Mouse (Mus musculus) left cerebral cortex, postnatal 14 days (tissue): ENCODE data around the gene Tsen2. TPM values are rescaled to one million over a fixed set of nuclear protein-coding genes. Genes with fewer than 3 reads are reported as not detected.

ENCODE experiments used
- DNase-seq, 2 experiments: peaks; one replicate each; pipeline ENCODE4 v3.0.0; 2021 to 2022; ENCODE audit warnings: low spot score in 2 of 2, mixed read lengths in 1 of 2
- intact Hi-C: fragments of 180-260 bp; cut with DNase I; formaldehyde crosslinking; loops from one replicate; pipeline ENCODE4 v1.15.1; 2025
- total RNA-seq, 2 experiments: library from RNA; stranded (reverse); gene quantifications; 2 replicates each; pipeline ENCODE4 v1.2.3; 2021

Tsen2 gene
- total RNA-seq, 2 experiments from 2014 or later: 19.5 to 21.2 TPM

DNA sequence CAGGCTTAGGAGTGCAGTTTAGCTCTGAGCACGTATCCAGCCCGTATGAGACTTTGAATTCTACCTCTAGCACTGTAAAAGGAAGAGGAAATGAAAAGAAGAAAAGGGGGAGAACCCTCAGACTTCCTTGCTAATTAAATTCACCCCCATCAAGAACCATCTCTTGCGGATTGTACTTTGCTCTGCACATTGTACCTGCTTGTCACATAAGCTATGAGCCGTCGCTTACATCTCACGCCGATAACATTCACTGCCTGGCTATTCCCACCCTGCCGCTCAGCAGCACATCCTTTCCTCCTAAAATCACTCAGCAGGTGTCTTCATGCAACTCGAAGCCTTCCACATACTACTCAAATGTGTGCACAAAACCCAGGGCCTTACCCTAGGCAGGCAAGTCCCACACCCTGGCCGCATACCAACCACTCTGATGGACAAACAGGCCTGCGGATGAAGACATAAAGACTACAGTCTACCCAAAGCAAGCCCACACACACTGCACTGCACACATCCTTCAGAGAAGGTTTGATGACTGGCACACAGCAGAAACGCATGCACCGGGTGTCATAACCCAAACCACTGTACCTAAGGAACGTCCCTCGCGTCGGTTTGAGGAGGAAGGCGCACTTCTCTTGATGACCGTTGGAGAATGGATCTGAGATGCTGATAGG is 47.4 kb downstream of the Tsen2 start:
- DNase-seq: no peak
- intact Hi-C loops: no loop called here

DNA sequence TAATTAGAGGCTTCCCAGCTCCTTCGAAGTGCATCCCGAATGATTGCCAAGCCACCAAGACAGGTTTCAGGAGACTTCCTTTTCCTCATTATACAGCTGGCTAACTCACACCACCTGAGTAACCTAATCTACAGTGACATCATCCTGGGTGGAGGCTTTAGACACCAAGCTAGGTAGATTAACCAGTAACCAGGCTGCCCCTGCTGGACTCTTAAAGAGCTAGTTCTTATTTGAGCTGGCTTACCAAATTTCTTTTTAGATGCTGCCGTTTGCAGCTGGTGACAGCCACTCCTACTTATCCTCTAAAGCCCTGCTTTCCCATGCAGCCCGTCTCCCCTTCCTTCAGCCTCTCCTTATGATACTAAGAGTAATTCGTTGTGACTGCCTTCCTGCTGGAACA is 48.0 kb downstream of the Tsen2 start, which contains the start of gene Mkrn2os:
Gene Mkrn2os, minus strand, starts transcription at position 119 of the 400 bp plus-strand sequence.
- no peak for DNase-seq
- intact Hi-C loops: no loop called here

DNA sequence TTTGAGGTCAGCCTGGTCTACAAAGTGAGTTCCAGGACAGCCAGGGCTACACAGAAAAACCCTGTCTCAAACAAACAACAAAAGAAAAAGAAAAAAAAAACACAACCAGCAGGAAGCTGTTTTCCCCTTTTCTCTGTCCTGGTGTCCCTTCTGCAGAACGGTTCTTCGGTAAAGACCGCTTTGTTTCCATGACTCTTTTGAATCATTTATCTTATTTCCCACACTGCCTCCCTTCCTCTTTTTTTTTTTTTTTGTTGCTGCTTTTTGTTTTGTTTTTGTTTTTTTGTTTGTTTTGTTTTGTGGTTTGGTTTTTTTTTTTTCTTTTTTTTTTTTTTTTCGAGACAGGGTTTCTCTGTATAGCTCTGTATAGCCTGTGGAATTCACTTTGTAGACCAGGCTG is 48.8 kb downstream of the Tsen2 start:
- DNase-seq: no peak
- intact Hi-C loops: no loop called here

DNA sequence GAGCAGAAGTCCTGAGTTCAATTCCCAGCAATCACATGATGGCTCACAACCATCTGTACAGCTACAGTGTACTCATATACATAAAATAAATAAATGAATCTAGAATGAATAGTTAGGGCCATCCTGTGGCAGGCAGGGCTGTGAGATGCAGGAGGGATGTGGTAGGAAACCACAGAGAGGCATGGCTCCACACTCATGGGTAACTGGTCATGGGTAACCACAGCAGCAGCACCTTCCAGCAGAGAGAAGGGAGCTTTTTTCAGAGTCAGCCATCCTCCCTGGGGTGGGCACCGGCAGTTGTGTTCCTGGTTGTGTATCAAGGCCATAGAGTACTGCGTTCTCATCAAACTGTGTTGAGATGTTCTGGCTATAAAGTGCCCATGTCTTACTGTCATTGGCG is 50.0 kb downstream of the Tsen2 start:
- intact Hi-C loops: no loop called here
- no peak for DNase-seq

DNA sequence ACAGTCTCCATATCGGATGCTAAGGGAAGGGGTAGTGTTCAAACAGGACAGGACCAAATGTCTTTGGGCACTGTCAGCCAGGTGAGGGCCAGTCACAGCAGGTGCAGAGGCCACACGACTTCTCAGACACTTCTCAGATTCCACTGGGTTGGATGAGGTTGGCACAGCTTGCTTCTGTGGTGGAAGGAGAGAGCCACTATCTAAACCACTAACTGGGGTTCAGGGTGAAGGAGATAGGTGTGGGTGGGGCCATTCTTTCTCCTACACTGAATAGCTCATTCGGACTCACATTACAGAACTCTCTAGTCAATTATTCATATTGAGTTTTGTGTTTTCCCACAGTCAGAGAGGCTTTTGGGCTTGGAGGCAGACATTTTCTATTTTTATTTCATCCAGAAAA is 51.2 kb downstream of the Tsen2 start:
- no peak for DNase-seq
- intact Hi-C loops: no loop called here

DNA sequence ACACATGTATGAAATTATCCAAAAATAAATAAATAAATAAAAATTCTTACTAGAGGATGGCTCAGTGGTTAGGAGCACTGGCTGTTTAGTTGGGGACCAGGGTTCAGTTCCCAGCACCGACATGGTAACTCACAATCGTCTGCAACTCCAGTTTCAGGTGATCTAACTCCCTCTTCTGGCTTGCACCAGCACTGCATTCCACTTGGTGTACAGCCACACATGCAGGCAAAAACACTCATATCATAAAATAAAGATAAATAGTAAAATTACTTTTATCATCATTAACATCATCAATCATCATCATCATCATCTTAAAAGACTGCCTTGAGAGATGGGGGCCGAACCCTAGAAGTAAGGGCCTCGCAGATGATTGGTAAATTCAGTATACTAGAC is 56.9 kb downstream of the Tsen2 start:
- no peak for DNase-seq
- intact Hi-C loops: loop anchor here (5.0 kb wide), 1 partner anchor 201 kb away; no protein-coding TSS in a partner anchor

DNA sequence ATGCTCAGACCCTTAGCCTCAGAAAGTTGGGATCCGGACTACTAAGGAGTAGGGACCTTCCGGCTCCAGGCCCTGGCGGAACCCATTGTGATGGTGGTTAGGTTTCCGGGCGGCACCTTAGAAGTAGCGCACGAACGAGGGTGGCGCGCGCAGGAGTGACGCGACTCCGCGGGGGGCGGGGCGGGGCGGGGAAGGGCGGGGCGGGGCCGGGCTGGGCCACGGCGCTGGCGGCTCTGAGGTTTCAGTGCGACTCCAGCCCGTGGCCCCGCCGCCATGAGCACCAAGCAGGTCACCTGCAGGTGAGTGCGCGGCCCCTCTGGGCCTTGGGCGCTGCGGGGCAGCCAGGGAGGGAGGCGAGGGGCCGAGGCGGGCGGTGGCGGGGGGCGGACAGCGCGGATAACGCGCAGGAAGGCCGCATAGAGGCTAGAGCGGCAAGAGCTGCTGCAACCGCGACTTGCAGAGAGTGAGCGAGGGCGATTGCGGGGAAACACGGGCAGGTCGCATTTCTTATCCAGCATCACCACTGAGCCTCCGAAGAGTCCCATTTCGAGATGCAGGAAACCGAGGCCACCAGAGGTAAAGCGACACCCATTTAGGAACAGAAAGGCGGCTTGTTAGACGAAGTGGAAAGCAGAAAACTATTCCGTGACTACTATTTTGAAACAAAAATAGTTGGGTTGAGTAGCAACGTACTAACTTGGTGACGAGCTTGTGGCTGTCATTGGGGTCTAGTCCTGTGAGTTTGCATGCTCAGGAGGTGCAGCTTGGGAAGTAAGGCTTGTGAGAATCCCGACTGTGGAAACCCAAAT is 57.5 kb downstream of the Tsen2 start, which contains the start of gene Mkrn2:
Gene Mkrn2, plus strand, starts transcription at position 188 of the 809 bp plus-strand sequence.
- DNase-seq: peak; percentile 83 to 85
- intact Hi-C loops: loop anchor here (5.0 kb wide), 1 partner anchor 200 kb away; no protein-coding TSS in a partner anchor

DNA sequence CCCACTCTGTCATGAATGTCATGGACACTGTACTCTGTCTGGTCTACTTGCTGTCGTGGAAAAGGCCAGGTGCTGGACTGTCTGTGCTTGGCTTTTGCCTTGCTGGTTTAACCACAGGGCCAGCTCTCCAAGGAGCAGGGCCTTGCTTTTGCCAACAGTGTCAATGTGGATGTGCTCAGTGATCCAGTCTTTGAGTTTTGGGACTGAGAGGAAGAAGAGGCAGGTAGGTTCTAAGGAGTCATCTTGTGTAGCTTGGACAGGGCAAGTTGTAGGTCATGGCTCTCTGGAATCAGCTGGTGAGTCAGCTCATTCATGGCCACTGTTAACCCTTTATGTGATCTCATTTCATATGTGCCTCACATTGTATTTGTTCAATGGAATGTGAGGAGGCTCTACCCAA is 62.0 kb downstream of the Tsen2 start:
- no peak for DNase-seq
- intact Hi-C loops: no loop called here

DNA sequence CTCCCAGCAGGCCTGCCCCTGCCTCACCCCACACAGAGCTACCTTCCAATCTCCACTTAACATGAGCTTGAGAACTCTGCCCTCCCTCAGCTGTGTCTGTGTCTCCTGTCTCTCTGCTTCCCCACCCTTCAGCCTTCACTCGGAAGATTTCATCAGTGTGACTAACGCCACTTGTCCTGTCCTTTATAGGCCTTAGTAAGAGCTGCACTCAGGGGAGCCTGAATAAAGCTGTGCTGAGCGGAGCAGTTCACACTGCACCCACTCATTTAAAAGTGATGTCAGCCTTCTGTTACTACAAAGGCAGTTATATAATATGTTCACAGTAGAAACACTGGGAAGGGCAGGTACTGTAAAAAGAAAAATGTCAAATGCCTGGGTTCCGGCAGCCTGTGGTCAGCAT is 63.0 kb downstream of the Tsen2 start:
- intact Hi-C loops: no loop called here
- peak; percentile 41 to 84 for DNase-seq

DNA sequence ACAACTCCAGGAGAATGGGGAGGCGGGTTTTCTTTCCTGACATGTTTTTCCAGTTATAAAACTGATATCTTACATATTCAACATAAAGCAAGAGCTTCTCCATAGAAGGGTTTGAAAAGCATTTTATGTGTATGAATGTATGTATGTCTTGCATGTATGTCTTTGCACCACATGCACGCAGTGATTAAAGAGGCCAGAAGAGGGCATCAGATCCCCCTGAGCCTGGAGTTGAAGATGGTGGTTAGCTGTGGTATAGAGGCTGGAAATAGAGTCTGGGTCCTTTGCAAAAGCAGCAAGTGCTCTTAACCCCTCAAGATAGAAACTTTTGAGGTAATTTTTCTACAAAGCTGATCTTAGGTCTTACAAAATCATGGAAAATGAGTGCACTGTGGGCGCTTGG is 64.7 kb downstream of the Tsen2 start:
- intact Hi-C loops: no loop called here
- DNase-seq: peak in 1 of 2 experiments; percentile 62

DNA sequence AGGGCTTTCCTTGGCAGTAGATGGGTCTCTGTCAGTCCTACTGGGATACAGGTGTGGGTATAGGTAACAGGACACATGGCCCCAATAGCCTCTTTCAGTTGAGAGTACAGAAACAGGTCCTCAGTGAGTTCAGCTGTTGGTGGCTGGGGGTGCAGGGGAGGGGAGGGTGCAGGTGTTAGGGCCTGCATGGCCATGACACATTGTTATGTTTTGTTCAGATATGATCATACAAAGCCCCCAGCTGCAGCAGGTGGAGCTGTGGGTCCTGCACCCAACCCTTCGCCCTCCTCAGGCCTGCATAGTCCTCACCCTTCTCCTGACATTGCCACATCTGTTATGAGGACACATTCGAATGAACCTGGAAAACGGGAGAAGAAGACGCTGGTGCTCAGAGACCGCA is 65.8 kb downstream of the Tsen2 start:
- intact Hi-C loops: no loop called here
- DNase-seq: no peak

DNA sequence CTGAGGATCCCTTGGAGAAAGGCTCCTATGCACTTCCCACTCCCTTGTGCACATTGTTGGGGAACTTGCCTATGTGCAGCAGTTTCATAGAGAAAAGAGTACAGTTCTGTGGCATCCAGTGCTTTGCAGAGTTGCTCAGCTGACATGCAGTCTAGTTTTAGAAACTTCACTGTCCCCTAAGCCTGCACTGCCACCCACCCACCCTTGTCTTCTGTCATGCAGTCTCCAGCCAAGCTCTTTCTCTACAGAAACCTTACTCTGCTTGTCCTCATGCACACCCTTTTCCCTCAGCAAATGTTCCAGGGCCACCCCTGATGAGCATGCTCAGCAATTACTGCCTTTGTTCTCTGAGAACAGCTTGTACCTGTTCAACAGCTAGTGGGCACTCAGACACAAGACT is 69.3 kb downstream of the Tsen2 start:
- intact Hi-C loops: no loop called here
- DNase-seq: peak; percentile 35 to 68

DNA sequence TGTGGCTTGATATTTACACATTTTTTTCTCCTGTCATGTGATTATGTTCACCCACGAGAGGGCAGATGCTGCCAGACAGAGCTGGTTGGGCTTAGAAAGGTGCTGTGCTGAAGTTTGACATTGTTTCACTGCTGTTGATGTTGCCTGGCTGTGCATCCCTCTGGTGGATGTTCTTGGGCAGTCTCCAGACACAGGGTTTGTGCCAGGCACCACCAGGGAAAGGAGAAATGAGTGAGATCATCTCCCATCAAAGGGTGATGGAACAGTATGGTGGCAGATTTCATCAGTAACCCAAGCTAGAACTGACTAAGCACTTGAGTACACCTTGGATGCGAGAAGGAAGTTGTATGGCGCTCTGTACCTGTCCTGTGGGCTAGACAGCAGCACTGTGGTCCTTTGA is 71.5 kb downstream of the Tsen2 start:
- intact Hi-C loops: no loop called here
- no peak for DNase-seq

DNA sequence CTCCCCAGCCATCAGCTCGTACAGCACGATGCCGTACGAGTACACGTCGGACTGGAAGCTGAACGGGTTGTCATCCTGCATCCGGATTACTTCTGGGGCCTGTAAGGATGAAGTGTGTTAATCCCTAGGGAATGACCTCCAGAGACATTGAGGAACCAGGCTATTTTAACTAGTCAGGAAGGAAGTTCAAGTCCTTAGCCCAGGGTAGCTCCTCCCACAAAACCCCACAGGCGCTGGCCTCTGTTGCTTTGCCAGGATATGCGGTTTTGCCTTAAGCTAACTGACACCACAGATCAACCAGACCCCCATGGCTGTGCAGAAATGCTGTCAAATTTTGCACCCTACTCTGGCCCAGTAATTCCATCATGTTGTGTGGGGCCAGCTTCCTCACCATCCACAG is 75.4 kb downstream of the Tsen2 start:
- intact Hi-C loops: loop anchor here (5.0 kb wide), 1 partner anchor 187 kb away; the partner anchor contains the start of gene Rpl32
- DNase-seq: no peak

DNA sequence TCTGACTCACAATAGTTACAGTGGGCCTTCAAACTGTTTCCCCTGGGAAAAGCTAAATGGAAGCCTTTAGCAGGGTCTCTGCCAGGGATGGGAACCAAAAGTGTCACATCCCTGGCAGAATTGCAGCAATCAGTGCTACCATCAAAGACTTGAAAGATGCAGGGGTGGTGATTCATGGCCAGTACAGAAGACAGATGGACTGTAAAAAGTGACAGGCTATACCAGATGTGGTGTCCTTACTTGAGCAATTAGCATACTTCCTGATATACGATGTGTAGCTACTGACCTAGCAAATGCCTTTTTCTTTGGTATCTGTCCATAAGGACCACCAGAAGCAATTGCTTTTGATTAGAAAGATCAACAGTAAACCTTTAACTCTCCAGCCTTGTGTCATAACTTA is 76.5 kb downstream of the Tsen2 start:
- intact Hi-C loops: loop anchor here (5.0 kb wide), 1 partner anchor 186 kb away; the partner anchor contains the start of gene Rpl32
- no peak for DNase-seq

DNA sequence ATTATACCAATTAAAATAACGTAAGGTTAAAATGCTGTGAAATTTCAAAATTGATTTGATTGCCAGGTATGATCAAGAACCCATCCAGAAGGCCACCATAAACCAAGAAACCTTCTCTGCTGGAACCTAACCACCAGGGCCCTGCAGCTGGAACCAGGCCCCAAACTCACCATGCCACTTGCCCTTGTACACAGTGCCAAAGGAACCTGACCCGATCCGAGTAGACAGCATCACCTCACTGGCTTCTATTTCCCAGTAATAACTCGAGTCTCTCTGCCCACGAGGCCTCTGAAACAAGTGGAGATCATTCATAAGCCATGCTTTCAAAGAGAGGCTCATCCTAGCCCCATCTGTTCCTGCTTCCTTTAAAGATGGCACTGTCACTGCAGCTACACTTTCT is 81.7 kb downstream of the Tsen2 start:
- intact Hi-C loops: no loop called here

More for the DNA sequence above, 81.7 kb downstream of the Tsen2 start:
- no peak for DNase-seq

Other genes with a start within 250 kb of the Tsen2 start
- 1 to 10 TPM; 4.1 to 6.4 TPM for gene Pparg, start 183.7 kb upstream of the Tsen2 start, total RNA-seq
- gene Mkrn2os, start 47.9 kb downstream of the Tsen2 start, total RNA-seq: not detected
- 10 to 100 TPM; 35.5 to 42.0 TPM for gene Mkrn2, start 57.2 kb downstream of the Tsen2 start, total RNA-seq
- gene Raf1, start 132.0 kb downstream of the Tsen2 start, total RNA-seq: 100 to 1,000 TPM; 101 to 109 TPM
- gene Tmem40, start 217.7 kb downstream of the Tsen2 start, total RNA-seq: 1 to 10 TPM; 2.1 TPM
- 1 to 10 TPM; 2.0 to 2.6 TPM for gene Cand2, start 229.9 kb downstream of the Tsen2 start, total RNA-seq